Mouse (Mus musculus) cortical plate, adult 2 months (tissue): ENCODE data around the gene Trpd52l3. TPM values are rescaled to one million over a fixed set of nuclear protein-coding genes. Genes with fewer than 3 reads are reported as not detected.

Experiments
- H3K27ac ChIP-seq: fragments of 200-500 bp; 2 replicates; pipeline ENCODE4 v1.5.1; 2012; ENCODE audit warnings: low read length, control low read depth, inconsistent platforms; ENCODE audit not compliant: insufficient read depth
- H3K4me1 ChIP-seq: fragments of 200-500 bp; 2 replicates; pipeline ENCODE4 v1.6.1; 2011; ENCODE audit warnings: low read length; ENCODE audit not compliant: control insufficient read depth, insufficient read depth
- H3K4me3 ChIP-seq: fragments of 200-500 bp; 2 replicates; pipeline ENCODE4 v1.5.1; 2011; ENCODE audit warnings: mild to moderate bottlenecking, low read length, control low read depth; ENCODE audit not compliant: insufficient read depth
- CTCF ChIP-seq: fragments of 200-500 bp; IDR thresholded peaks from 2 replicates; pipeline ENCODE4 v1.5.1; 2011; ENCODE audit warnings: mild to moderate bottlenecking, control low read depth, low read length; ENCODE audit not compliant: insufficient read depth; ENCODE audit errors: extremely low read depth
- POLR2A ChIP-seq: fragments of 200-500 bp; IDR thresholded peaks from 2 replicates; pipeline ENCODE4 v1.6.1; 2011; ENCODE audit warnings: mild to moderate bottlenecking, low read length, control low read depth; ENCODE audit not compliant: insufficient read depth; ENCODE audit errors: extremely low read depth
- polyA plus RNA-seq: library from polyadenylated mRNA; depleted of rRNA; stranded (reverse); fragments of >200 nt; gene quantifications from 2 replicates; pipeline ENCODE4 v1.2.3, GENCODE M21; 2012; rRNA removed

Trpd52l3 gene
- polyA plus RNA-seq, 1 experiment = not detected

- Histone ChIP-seq H3K4me1 (peaks cover 6% of the 10 kb centered on the region), H3K4me3 (no peak overlapping the region), H3K27ac (no peak overlapping the region)
- TF ChIP-seq POLR2A = no peak
- TF ChIP-seq CTCF = no peak
Observed at GRCm38 (mm10) chr19:30051479-30051878, 47.9 kb downstream of the Trpd52l3 start.

DNA sequence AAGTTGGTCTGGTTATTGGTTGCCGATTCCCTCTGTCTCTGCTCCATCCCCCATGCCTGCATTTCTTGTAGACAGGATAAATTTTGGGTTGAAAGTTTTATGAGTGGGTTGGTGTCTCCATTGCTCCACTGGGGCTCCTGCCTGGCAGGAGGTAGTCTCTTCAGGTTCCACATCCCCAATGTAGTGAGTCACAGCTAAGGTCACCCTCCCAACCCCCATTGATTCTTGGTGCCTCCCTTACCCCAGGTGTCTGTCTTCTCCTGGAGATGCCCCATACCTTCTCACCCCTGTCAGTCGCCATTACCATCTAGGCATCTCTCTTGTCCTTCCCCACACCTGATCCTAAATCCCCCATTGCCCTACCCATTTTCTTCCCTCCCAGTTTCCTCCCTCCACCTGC is 50.6 kb downstream of the Trpd52l3 start:
- Histone ChIP-seq H3K4me3 (no peak overlapping the region), H3K27ac (no peak overlapping the region), H3K4me1 (peaks cover 3% of the 10 kb centered on the region)
- no peak for TF ChIP-seq POLR2A
- TF ChIP-seq CTCF = no peak

Other genes starting within 250 kb of the Trpd52l3 start
- gene 9930021J03Rik, start 197.8 kb upstream of the Trpd52l3 start, polyA plus RNA-seq = 27.0 and 27.4 TPM in 2 replicates
- gene Ranbp6, start 190.8 kb upstream of the Trpd52l3 start, polyA plus RNA-seq = 14.5 and 15.9 TPM in 2 replicates
- 34.3 and 37.2 TPM in 2 replicates for gene Il33, start 78.7 kb upstream of the Trpd52l3 start, polyA plus RNA-seq
- gene Uhrf2, start 26.7 kb downstream of the Trpd52l3 start, polyA plus RNA-seq = 67.3 and 69.1 TPM in 2 replicates
- gene Gldc, start 171.6 kb downstream of the Trpd52l3 start, polyA plus RNA-seq = 28.9 and 30.2 TPM in 2 replicates
- gene Mbl2, start 229.2 kb downstream of the Trpd52l3 start, polyA plus RNA-seq = not detected in 2 replicates